Mouse (Mus musculus) thymus, adult 2 months (tissue): ENCODE measurements around the gene Cenpq.

Source experiments
- CTCF ChIP-seq: fragments of 200-500 bp; IDR thresholded peaks from 2 replicates; pipeline ENCODE4 v1.5.1; 2012; ENCODE audit warnings: mild to moderate bottlenecking, control low read depth, low read length, moderate library complexity, borderline replicate concordance; ENCODE audit not compliant: control insufficient read depth, poor library complexity, insufficient read depth; ENCODE audit errors: extremely low read depth
- POLR2A ChIP-seq: fragments of 200-500 bp; IDR thresholded peaks from 2 replicates; pipeline ENCODE4 v1.6.1; 2012; ENCODE audit warnings: mild to moderate bottlenecking, low read length, control low read depth, moderate library complexity; ENCODE audit not compliant: control insufficient read depth, poor library complexity, insufficient read depth; ENCODE audit errors: extremely low read depth

DNA sequence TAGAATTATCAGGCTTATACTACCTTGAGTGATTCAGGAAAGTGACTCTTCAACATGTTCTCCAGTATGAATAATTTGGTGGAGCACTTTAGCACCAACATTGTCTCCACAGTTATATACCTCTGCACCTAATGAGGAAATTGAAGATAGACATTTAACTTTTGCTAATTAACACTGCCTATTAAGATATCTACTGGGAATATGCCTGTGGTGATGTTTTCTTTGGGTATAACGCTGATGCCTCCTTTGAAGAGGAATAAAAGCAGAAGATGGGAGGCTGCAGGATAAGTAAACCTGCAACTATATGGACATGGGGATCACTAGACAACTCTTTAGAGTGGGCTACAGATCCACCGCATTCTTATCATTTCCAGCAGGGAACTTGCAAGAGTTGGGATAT, 20.6 kb downstream of the Cenpq start, which contains the start of gene Glyatl3:
- TF ChIP-seq CTCF (no peak), POLR2A (no peak)
